Mouse (Mus musculus): Measurements from ENCODE around the gene Nlrp14.

GRCm38 (mm10) chr7:107237498-107237897 lies 70.7 kb downstream of the Nlrp14 start:
- TF ChIP-seq POLR2A (IDR thresholded peaks at IDR 0.05; ENCODE audit: extremely low read depth, insufficient read depth, low read length) (no peak), CTCF (IDR thresholded peaks at IDR 0.05; ENCODE audit: low read depth, low read length) (no peak)

Measured in liver, adult 2 months (tissue).